Mouse (Mus musculus): ENCODE data around the gene Nsf. TPM values are rescaled to one million over a fixed set of nuclear protein-coding genes. Genes with fewer than 3 reads are reported as not detected.

Gene Nsf
- total RNA-seq, 4 experiments from 2014 or later = 1,076 to 1,216 (median 1,154) TPM

DNA sequence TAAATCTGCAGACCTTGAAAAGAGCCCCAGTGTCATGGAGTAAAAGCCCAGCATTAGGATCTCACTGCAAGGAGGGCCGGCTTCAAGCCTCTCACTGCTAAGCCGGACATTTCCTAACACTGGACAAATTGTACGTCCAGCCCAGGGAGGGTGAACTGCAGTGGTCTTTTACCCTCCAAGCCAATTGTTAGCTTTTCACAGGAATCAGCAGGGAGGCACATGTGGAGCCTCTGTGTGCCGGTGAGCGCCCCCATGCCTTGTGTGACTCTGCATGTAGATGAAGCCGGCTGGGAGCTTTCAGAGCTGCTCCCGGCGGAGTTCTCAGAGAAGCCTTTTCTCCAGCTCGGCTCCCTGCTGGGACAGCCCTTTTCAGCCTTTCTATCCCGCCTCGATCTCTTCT, 113.0 kb downstream of the Nsf start:
- DNase-seq (ENCODE audit: low spot score in 2 of 2) = peak; percentile 40 to 46

DNA sequence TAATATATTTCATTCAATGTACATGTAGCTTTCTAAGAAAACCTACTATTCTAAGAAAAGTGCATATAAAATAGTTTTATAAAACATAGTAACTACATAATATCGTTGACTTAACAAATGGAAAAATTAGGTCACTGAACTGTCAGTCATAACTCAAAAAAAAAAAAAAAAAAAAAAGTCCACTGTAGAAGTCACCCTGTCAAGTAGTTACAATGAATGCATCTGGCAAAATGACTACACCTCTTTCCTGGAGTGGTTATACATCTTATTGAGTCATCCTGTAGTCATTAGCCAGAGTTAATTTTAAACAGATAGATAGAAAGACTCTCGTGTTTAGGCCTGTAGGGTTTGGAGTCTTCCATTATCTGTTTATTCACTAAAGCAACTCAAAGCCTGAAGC, 114.9 kb downstream of the Nsf start:
- no peak for DNase-seq (ENCODE audit: low spot score in 2 of 2)

GRCm38 (mm10) chr11:103832331-103832730, 121.5 kb downstream of the Nsf start:
- no peak for DNase-seq (ENCODE audit: low spot score in 2 of 2)

- DNase-seq (ENCODE audit: low spot score in 2 of 2) = no peak
Observed at GRCm38 (mm10) chr11:103831766-103832165, 122.1 kb downstream of the Nsf start.

DNA sequence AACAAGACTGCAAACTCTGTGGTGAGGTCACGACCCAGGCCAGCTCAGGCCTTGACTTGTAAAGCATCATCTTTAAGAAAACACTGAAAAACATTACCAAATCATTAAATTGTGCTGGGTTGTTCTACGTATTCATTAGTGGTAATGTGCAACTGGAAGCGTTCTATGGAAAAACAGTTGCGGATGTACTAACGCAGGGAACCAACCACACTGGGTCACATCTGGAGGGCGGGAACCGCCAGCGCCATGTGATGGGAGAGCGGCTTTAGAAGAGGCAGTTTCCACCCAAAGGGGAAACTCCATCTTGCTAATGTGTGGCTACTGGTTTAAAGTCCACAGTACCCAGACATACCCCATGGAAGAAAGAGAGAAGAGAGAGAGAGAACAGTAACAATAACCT, 123.4 kb downstream of the Nsf start:
- no peak for DNase-seq (ENCODE audit: low spot score in 2 of 2)

DNA sequence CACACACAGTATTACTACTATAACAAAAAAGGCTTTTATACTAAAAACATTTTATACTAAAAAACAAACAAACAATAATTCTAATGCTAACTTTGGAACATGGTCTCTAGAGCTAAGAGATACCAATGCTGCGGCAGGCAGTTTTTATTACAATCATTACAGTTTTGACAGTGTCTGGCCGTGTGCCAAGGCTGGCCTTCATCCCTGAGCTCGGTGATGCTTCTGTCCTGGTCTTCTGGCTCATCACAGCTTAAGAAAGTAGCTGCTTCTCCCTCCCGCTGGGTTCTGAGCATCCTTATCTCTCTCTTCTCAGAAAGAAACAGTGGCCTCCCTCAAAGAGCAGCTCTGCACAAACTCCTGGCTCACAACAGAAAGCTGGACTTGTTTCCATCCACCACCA, 123.9 kb downstream of the Nsf start:
- DNase-seq (ENCODE audit: low spot score in 2 of 2) = no peak

DNA sequence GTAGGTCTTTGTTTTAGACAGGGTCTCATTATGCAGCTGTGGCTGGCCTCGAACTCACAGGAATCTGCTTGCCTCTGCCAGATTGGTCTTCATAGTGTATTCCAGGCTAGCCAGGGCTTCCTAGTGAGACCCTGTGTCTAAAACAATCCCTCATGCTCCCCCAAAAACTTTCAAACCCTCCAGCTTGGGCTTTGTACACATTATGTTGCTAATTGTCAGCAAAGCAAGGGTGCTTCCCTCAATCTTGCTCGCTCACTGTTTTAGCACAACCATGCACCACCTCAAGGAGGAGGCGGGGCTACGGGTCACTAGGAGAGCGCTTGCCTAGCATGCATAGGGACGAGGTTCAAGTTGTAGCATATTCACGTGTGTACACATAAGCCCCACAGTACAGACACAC, 125.0 kb downstream of the Nsf start:
- DNase-seq (ENCODE audit: low spot score in 2 of 2) = no peak

DNA sequence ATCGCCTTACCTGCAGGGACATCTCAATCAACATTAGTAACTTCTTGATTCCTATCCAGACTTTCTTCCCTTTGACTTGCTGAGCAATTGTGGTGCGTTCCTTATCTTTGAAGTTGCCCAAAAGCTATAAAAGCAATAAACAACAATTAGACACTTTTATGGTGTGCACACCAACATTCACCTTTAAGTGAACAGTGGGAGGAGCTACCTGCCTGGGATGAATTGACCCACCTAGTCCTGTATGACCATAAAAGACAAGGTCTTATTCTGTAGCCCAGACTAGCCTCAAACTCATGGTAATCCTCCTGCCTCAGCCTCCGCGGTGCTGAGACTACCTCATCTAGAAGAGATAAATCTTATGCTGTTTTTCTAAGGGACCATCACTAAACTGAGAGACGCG, 126.7 kb downstream of the Nsf start:
- DNase-seq (ENCODE audit: low spot score in 2 of 2) = no peak

GRCm38 (mm10) chr11:103816719-103817118, 137.1 kb downstream of the Nsf start:
- no peak for DNase-seq (ENCODE audit: low spot score in 2 of 2)

- DNase-seq (ENCODE audit: low spot score in 2 of 2) = no peak
Observed at GRCm38 (mm10) chr11:103815986-103816385, 137.9 kb downstream of the Nsf start.

GRCm38 (mm10) chr11:103814808-103815207, 139.0 kb downstream of the Nsf start:
- no peak for DNase-seq (ENCODE audit: low spot score in 2 of 2)

DNA sequence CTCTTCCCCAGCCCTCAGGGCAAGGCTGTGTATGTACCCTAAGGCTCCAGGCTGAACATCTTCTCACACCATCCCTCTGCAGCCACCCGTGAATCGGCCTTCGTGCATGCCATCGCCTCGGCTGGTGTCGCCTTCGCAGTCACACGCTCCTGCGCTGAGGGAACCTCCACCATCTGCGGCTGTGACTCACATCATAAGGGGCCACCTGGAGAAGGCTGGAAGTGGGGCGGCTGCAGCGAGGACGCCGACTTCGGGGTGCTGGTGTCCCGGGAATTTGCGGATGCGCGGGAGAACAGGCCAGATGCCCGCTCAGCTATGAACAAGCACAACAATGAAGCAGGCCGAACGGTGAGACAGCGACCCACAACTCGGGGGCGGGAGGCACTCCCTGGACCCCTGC, 142.6 kb downstream of the Nsf start:
- DNase-seq (ENCODE audit: low spot score in 2 of 2) = peak; percentile 42 to 44

- DNase-seq (ENCODE audit: low spot score in 2 of 2) = no peak
Observed at GRCm38 (mm10) chr11:103810631-103811030, 143.2 kb downstream of the Nsf start.

- no peak for DNase-seq (ENCODE audit: low spot score in 2 of 2)
Observed at GRCm38 (mm10) chr11:103809611-103810598, 144.0 kb downstream of the Nsf start.

DNA sequence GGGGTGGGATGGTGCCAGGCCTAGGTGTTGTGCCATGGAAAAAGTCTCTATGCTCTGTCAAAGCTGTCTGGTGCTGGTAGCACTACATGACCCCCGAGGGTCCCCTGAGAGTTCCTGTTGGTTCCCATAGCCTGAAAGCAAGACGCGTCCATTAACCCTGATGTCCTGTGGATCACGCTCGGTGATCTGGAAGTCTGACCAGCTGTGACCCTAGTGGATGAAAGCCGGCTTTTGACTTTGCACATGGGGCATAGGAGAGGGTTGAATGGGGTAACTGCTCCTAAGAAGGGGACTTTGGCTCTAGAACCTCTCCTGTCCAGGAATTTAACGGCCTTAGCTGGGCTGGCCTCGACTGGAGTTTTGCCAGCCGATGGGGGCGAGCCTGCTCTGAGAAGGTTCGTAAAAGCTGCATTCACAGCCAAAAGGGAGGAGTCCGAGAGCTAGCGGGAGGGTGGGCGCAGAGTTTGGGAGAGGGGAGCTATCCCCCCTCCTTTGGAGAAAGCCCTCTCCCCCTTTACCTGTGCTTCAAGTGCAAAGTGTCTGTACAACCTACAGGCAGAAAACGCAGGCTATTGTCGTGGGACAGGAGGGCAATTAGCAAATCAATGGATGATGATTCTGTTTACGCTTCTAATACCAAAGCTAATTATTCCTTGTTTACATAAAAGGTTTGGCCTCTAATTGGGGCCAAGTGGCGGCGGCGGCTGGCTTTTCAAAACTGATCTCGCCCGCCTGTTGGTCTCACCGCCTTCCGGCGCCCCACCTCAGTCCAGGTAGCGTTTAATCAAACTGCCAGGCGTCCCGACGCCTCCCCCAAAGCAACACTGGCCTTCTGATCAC, 144.9 kb downstream of the Nsf start:
- DNase-seq (ENCODE audit: low spot score in 2 of 2) = no peak

- DNase-seq (ENCODE audit: low spot score in 2 of 2) = no peak
Observed at GRCm38 (mm10) chr11:103807966-103808365, 145.9 kb downstream of the Nsf start.

DNA sequence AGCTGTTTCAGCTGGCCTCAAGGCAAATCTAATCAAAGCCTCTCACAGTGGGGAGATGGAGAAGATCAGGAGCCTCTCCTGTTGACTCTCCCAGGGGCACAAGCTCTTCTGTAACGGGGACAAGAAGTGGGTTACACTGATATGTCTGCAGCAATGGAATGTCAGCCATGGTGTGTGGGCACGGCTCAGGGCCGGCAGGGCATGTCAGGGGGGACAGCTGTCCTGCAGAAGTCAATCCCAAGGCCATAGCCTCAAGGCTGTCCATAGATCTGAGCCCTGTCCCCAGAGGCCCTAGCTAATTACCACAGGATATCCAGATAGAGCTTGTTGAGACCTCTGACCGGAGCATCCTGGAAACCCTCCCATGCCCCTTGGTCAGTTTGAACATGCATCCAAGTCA, 149.1 kb downstream of the Nsf start:
- no peak for DNase-seq (ENCODE audit: low spot score in 2 of 2)

DNA sequence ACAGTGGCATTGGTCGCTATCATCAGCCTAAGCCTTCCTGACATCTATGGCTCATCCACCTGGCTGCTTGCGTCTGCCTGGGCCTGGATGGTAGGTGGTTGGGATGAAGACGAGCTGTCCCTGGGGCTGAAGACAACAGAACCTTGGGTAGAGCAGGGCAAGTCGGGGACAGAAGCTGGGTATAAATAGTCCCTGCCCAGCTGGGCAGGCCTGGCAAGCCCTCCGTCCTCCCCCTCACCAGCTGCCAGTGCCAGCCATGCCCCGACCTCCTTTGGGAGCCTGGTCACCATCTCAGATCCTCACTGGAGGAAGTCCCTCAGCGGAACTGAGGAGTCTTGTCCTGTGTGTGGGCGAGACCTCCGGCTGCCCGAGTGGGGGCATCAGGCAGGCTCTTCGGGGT, 149.7 kb downstream of the Nsf start:
- no peak for DNase-seq (ENCODE audit: low spot score in 2 of 2)

- DNase-seq (ENCODE audit: low spot score in 2 of 2) = no peak
Observed at GRCm38 (mm10) chr11:103801128-103801527, 152.7 kb downstream of the Nsf start.

DNA sequence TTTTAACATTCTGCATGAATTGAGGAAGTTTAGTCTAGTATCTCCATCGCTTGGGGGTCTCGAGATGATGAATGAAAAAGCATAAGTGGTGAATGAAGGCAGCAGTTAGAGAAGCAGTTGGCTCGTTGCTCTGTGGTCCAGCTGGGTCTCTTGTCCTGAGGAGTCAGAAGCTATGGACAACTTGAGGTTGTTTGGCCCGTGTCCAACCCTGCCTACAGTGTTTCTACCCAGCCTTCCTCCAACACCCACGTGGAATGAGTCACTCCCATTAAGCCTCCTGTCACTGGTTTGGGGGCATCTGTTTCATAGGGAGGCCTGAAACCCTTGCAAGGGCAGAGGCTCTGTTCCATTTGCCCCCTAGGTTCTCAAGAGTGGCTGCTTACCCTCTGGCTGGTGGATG, 163.9 kb downstream of the Nsf start:
- DNase-seq (ENCODE audit: low spot score in 2 of 2) = no peak

GRCm38 (mm10) chr11:103780152-103780551, 173.7 kb downstream of the Nsf start:
- no peak for DNase-seq (ENCODE audit: low spot score in 2 of 2)

- no peak for DNase-seq (ENCODE audit: low spot score in 2 of 2)
Observed at GRCm38 (mm10) chr11:103774228-103774530, 179.7 kb downstream of the Nsf start.

Data from layer of hippocampus, adult 8-10 months (tissue).